Mouse (Mus musculus): Measurements from ENCODE around the gene Gm9945.

DNA sequence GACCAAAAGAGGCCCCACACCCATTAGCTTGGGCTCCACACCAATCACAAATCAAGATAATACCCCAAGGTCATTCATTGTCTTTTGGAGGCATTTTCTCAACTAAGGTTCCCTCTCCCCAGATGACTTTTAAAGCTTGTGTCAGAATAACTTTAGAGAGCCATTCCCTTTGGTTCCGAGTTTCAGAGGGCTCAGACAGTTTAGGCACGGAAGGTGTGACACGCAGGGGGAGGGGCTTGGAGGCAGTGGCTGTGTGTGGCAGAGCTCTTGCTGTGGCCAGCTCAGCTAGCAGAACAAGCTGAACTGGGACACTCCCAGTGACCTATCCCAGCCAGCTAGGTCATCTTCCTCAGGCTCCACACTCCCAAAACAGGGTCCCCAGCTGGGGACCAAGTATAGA is 28.6 kb downstream of the Gm9945 start:
- TF ChIP-seq CTCF (IDR thresholded peaks at IDR 0.05; ENCODE audit: low read depth), result no peak
- TF ChIP-seq EP300 (IDR thresholded peaks at IDR 0.05; ENCODE audit: low read depth), result no peak

Measured in heart, postnatal 0 days (tissue).